In genomic region chr14:76011062-76011457, GRCm38 (mm10) we compare ENCODE assay signal across 8 mouse cellular contexts. TPM values are rescaled to one million over a fixed set of nuclear protein-coding genes. Genes with fewer than 3 reads are reported as not detected.
DNase-seq lines count a peak whose midpoint lies in the region; ATAC-seq and TF ChIP-seq lines count a peak whose summit lies in the region.

No protein-coding gene starts in this region.

- H3K27me3 ChIP-seq in cerebellum, adult 2 months (ENCODE audit: control insufficient read depth, insufficient read depth, low read length) = no peaks in the 10 kb centered on the region
- no peaks in the 10 kb centered on the region for H3K27me3 ChIP-seq in neural tube, embryonic 11.5 days (ENCODE audit: control insufficient read depth, insufficient read depth, low read length)
- no peaks in the 10 kb centered on the region for H3K27me3 ChIP-seq in limb, embryonic 14.5 days (ENCODE audit: control insufficient read depth, insufficient read depth, low read length)
- H3K27me3 ChIP-seq in stomach, embryonic 16.5 days (ENCODE audit: control insufficient read depth, insufficient read depth, low read length) = no peaks in the 10 kb centered on the region

- peak overlapping the region; percentile 95 for H3K4me3 ChIP-seq in cerebellum, adult 2 months (replicated peaks; ENCODE audit: insufficient read depth, low read depth, low read length)
- H3K4me3 ChIP-seq in neural tube, embryonic 11.5 days (ENCODE audit: low read depth, low read length) = peak overlapping the region; percentile 92
- H3K4me3 ChIP-seq in limb, embryonic 14.5 days (replicated peaks; ENCODE audit: low read length) = peak overlapping the region; percentile 69
- peak overlapping the region; percentile 97 for H3K4me3 ChIP-seq in stomach, embryonic 16.5 days (replicated peaks; ENCODE audit: low read length)

- H3K9ac ChIP-seq in neural tube, embryonic 11.5 days (ENCODE audit: low read length) = no peak overlapping the region
- peak overlapping the region; percentile 71; the same call in 1 of the 2 replicates for H3K9ac ChIP-seq in limb, embryonic 14.5 days (ENCODE audit: low read depth, low read length, severe bottlenecking)
- H3K9ac ChIP-seq in stomach, embryonic 16.5 days (ENCODE audit: low read length) = peak overlapping the region; percentile 19; the same call in 1 of the 2 replicates

- no peaks in the 10 kb centered on the region for H3K9me3 ChIP-seq in neural tube, embryonic 11.5 days (ENCODE audit: control insufficient read depth, low read length)
- no peaks in the 10 kb centered on the region for H3K9me3 ChIP-seq in limb, embryonic 14.5 days (ENCODE audit: control insufficient read depth, low read length)
- H3K9me3 ChIP-seq in stomach, embryonic 16.5 days (replicated peaks; ENCODE audit: control insufficient read depth, low read length) = no peaks in the 10 kb centered on the region

- no peak for DNase-seq in cerebellum, adult 2 months
- no peak for DNase-seq in cerebellum, postnatal 25 days
- no peak for DNase-seq in neural tube, embryonic 11.5 days (ENCODE audit: low spot score)
- no peak for DNase-seq in neural tube, embryonic 10.5 days (ENCODE audit: extremely low spot score, low spot score)
- no peak for DNase-seq in limb, embryonic 14.5 days (ENCODE audit: low spot score)
- no peak for DNase-seq in thymus, postnatal 4 days
- DNase-seq in cerebellum, postnatal 14 days = no peak

- no peak for TF ChIP-seq CTCF in cerebellum, adult 2 months (IDR thresholded peaks at IDR 0.05; ENCODE audit: borderline replicate concordance, insufficient read depth, low read depth, low read length)

- H3K4me1 ChIP-seq in cerebellum, adult 2 months (ENCODE audit: control insufficient read depth, insufficient read depth, low read length) = no peaks in the 10 kb centered on the region; the same call in 1 of the 2 replicates
- H3K4me1 ChIP-seq in neural tube, embryonic 11.5 days (ENCODE audit: control insufficient read depth, insufficient read depth, low read length) = peaks cover 11% of the 10 kb centered on the region
- peaks cover 8% of the 10 kb centered on the region for H3K4me1 ChIP-seq in limb, embryonic 14.5 days (ENCODE audit: control insufficient read depth, insufficient read depth, low read length)
- peaks cover 14% of the 10 kb centered on the region for H3K4me1 ChIP-seq in stomach, embryonic 16.5 days (ENCODE audit: control insufficient read depth, insufficient read depth, low read length)

- no peak; the same call in 1 of the 2 replicates for ATAC-seq in neural tube, embryonic 11.5 days (ENCODE audit: insufficient read depth, low FRiP score, low TSS enrichment)
- ATAC-seq in limb, embryonic 14.5 days (ENCODE audit: low FRiP score, low read depth) = peak; percentile 19; the same call in 1 of the 2 replicates
- no peak for ATAC-seq in stomach, embryonic 16.5 days (ENCODE audit: insufficient read depth, low FRiP score)

- 18% methylated on average over 7 of the region's 7 CpGs for WGBS in cerebellum, adult 2 months
- WGBS in neural tube, embryonic 11.5 days = 33% methylated on average over 7 of the region's 7 CpGs
- WGBS in limb, embryonic 14.5 days = 27% methylated on average over 7 of the region's 7 CpGs
- 28% methylated on average over 7 of the region's 7 CpGs for WGBS in stomach, embryonic 16.5 days

- TF ChIP-seq POLR2A in cerebellum, adult 2 months (IDR thresholded peaks at IDR 0.05; ENCODE audit: borderline replicate concordance, insufficient read depth, low read length) = no peak
- TF ChIP-seq POLR2A in limb, embryonic 14.5 days (IDR thresholded peaks at IDR 0.05; ENCODE audit: borderline replicate concordance, extremely low read depth, insufficient read depth, insufficient read length) = no peak

- no peak overlapping the region for H3K27ac ChIP-seq in cerebellum, adult 2 months (ENCODE audit: insufficient read depth, low read length)
- H3K27ac ChIP-seq in neural tube, embryonic 11.5 days (ENCODE audit: low read depth, low read length) = no peak overlapping the region
- no peak overlapping the region for H3K27ac ChIP-seq in limb, embryonic 14.5 days (replicated peaks; ENCODE audit: low read depth, low read length)
- no peak overlapping the region for H3K27ac ChIP-seq in stomach, embryonic 16.5 days (ENCODE audit: low read length)

- H3K36me3 ChIP-seq in neural tube, embryonic 11.5 days (ENCODE audit: control insufficient read depth, insufficient read depth, low read length) = no peaks in the 10 kb centered on the region; the same call in 1 of the 2 replicates
- H3K36me3 ChIP-seq in limb, embryonic 14.5 days (ENCODE audit: control insufficient read depth, insufficient read depth, low read length) = peaks cover 4% of the 10 kb centered on the region
- no peaks in the 10 kb centered on the region for H3K36me3 ChIP-seq in stomach, embryonic 16.5 days (ENCODE audit: control insufficient read depth, insufficient read depth, low read length)

- peak overlapping the region; percentile 72 for H3K4me2 ChIP-seq in neural tube, embryonic 11.5 days (ENCODE audit: low read depth)
- peak overlapping the region; percentile 59 for H3K4me2 ChIP-seq in limb, embryonic 14.5 days (replicated peaks; ENCODE audit: low read depth, low read length, severe bottlenecking)
- peak overlapping the region; percentile 85 for H3K4me2 ChIP-seq in stomach, embryonic 16.5 days (ENCODE audit: low read depth, low read length)

RNA-seq across cellular contexts. Expression of gene Gtf2f2, which starts 0.4 kb away (rescaled TPM):
- 12.9 and 13.2 TPM in 2 replicates for polyA plus RNA-seq in cerebellum, adult 2 months (2012; rRNA removed)
- polyA plus RNA-seq in neural tube, embryonic 11.5 days (2014; fragmentation: Nextera tagmentation; extraction: Ambion mirVana) = 52.1 and 58.2 TPM in 2 replicates
- polyA plus RNA-seq in limb, embryonic 14.5 days (2012; rRNA removed) = 12.1 and 22.1 TPM in 2 replicates
- 34.7 and 37.6 TPM in 2 replicates for polyA plus RNA-seq in limb, embryonic 14.5 days (2014; fragmentation: Nextera tagmentation; extraction: Ambion mirVana)
- polyA plus RNA-seq in stomach, embryonic 16.5 days (2015; fragmentation: Nextera tagmentation; extraction: Ambion mirVana) = 29.6 and 30.9 TPM in 2 replicates

RNA-seq across cellular contexts. Expression of gene Kctd4, which starts 56.3 kb away (rescaled TPM):
- polyA plus RNA-seq in cerebellum, adult 2 months (2012; rRNA removed) = 3.0 and 3.5 TPM in 2 replicates
- polyA plus RNA-seq in neural tube, embryonic 11.5 days (2014; fragmentation: Nextera tagmentation; extraction: Ambion mirVana) = 1.7 and 2.0 TPM in 2 replicates
- 1.3 and 1.6 TPM in 2 replicates for polyA plus RNA-seq in limb, embryonic 14.5 days (2012; rRNA removed)
- polyA plus RNA-seq in limb, embryonic 14.5 days (2014; fragmentation: Nextera tagmentation; extraction: Ambion mirVana) = 1.3 and 1.4 TPM in 2 replicates
- 0.29 and 0.34 TPM in 2 replicates for polyA plus RNA-seq in stomach, embryonic 16.5 days (2015; fragmentation: Nextera tagmentation; extraction: Ambion mirVana)
